Mouse (Mus musculus): ENCODE results near the gene Rfc2.
A peak's percentile ranks its signal among the peaks of the same experiment; 100 is the strongest.

- TF ChIP-seq CTCF (IDR thresholded peaks at IDR 0.05; ENCODE audit: low read depth) (peak; percentile 4; the same call in 1 of the 2 replicates), EP300 (IDR thresholded peaks at IDR 0.05; ENCODE audit: low read depth) (no peak)
Observed at GRCm38 (mm10) chr5:134576517-134577220, 4.5 kb upstream of the Rfc2 start.

All from liver, embryonic 14.5 days (tissue).